Mouse (Mus musculus): ENCODE data around the gene Cdkn2aipnl.

Gene Cdkn2aipnl

GRCm38 (mm10) chr11:51967443-51968401 lies at the start of gene Cdkn2aipnl:
Cdkn2aipnl (plus strand) TSS chr11:51967661.
- peak; percentile 93 to 99 for DNase-seq

- DNase-seq: no peak
Measured at GRCm38 (mm10) chr11:51917951-51918350, 49.5 kb upstream of the Cdkn2aipnl start.

GRCm38 (mm10) chr11:51918576-51918975 lies 48.9 kb upstream of the Cdkn2aipnl start:
- no peak for DNase-seq

GRCm38 (mm10) chr11:51921355-51922125 lies 45.9 kb upstream of the Cdkn2aipnl start:
- DNase-seq: no peak

- DNase-seq: no peak
Measured at GRCm38 (mm10) chr11:51922421-51922841, 45.0 kb upstream of the Cdkn2aipnl start.

GRCm38 (mm10) chr11:51925595-51925994 lies 41.9 kb upstream of the Cdkn2aipnl start:
- no peak for DNase-seq

- no peak for DNase-seq
Measured at GRCm38 (mm10) chr11:51926385-51926784, 41.1 kb upstream of the Cdkn2aipnl start.

- no peak for DNase-seq
Measured at GRCm38 (mm10) chr11:51927106-51927505, 40.4 kb upstream of the Cdkn2aipnl start.

GRCm38 (mm10) chr11:51931138-51931537 lies 36.3 kb upstream of the Cdkn2aipnl start:
- no peak for DNase-seq

- peak in 1 of 2 experiments; percentile 51 for DNase-seq
Measured at GRCm38 (mm10) chr11:51931790-51932189, 35.7 kb upstream of the Cdkn2aipnl start.

- DNase-seq: no peak
Measured at GRCm38 (mm10) chr11:51934230-51934629, 33.2 kb upstream of the Cdkn2aipnl start.

GRCm38 (mm10) chr11:51935636-51936434 lies 31.6 kb upstream of the Cdkn2aipnl start:
- DNase-seq: peak; percentile 61 to 76

- no peak for DNase-seq
Measured at GRCm38 (mm10) chr11:51937361-51937781, 30.1 kb upstream of the Cdkn2aipnl start.

- peak; percentile 53 to 54 for DNase-seq
Measured at GRCm38 (mm10) chr11:51938817-51939589, 28.5 kb upstream of the Cdkn2aipnl start.

- no peak for DNase-seq
Measured at GRCm38 (mm10) chr11:51939590-51939955, 27.9 kb upstream of the Cdkn2aipnl start.

GRCm38 (mm10) chr11:51940511-51940955 lies 26.9 kb upstream of the Cdkn2aipnl start:
- no peak for DNase-seq

- no peak for DNase-seq
Measured at GRCm38 (mm10) chr11:51942602-51943499, 24.6 kb upstream of the Cdkn2aipnl start.

- no peak for DNase-seq
Measured at GRCm38 (mm10) chr11:51943500-51943841, 24.0 kb upstream of the Cdkn2aipnl start.

- DNase-seq: no peak
Measured at GRCm38 (mm10) chr11:51944239-51944638, 23.2 kb upstream of the Cdkn2aipnl start.

- DNase-seq: no peak
Measured at GRCm38 (mm10) chr11:51945548-51945947, 21.9 kb upstream of the Cdkn2aipnl start.

- DNase-seq: no peak
Measured at GRCm38 (mm10) chr11:51946144-51946543, 21.3 kb upstream of the Cdkn2aipnl start.

Measured in spleen, adult 18-20 months (tissue).